9 mouse cellular contexts compared by ENCODE assay signal in genomic region chr2:38710304-38711241, GRCm38 (mm10). TPM values are rescaled to one million over a fixed set of nuclear protein-coding genes. Genes with fewer than 3 reads are reported as not detected.
DNase-seq lines count a peak whose midpoint lies in the region; ATAC-seq lines count a peak whose summit lies in the region.
"Had no signal": no experiment of that assay in that cellular context is flagged by ENCODE, and none has a peak within 500 bp of the region (broad histone marks: within the 10 kb centered on the region; RNA-seq: fewer than 3 reads in every experiment).

No protein-coding gene starts in this region.

- WGBS in heart, embryonic 14.5 days = 1% methylated on average over 74 of the region's 75 CpGs
- 2% methylated on average over 75 of the region's 75 CpGs for WGBS in kidney, embryonic 16.5 days
- under 1% methylated on average over 75 of the region's 75 CpGs for WGBS in midbrain, embryonic 15.5 days

- H3K9me3 ChIP-seq in heart, embryonic 14.5 days (ENCODE audit: control insufficient read depth, low read length) = no peaks in the 10 kb centered on the region
- H3K9me3 ChIP-seq in kidney, embryonic 16.5 days (ENCODE audit: low read length) = no peaks in the 10 kb centered on the region
- H3K9me3 ChIP-seq in midbrain, embryonic 15.5 days = no peaks in the 10 kb centered on the region

- H3K27ac ChIP-seq in heart, embryonic 14.5 days (replicated peaks in 1 of 2; ENCODE audit: control insufficient read depth in 1 of 2, insufficient read depth in 1 of 2, low read depth in 2 of 2, low read length in 2 of 2) = no peak overlapping the region
- no peak overlapping the region for H3K27ac ChIP-seq in kidney, embryonic 16.5 days (ENCODE audit: low read length)
- H3K27ac ChIP-seq in midbrain, embryonic 15.5 days = no peak overlapping the region

- no peak for ATAC-seq in heart, embryonic 14.5 days (ENCODE audit: insufficient number of reproducible peaks, insufficient read depth, low FRiP score, low read depth)
- ATAC-seq in kidney, embryonic 16.5 days (ENCODE audit: low FRiP score, low TSS enrichment) = peak; percentile 29; the same call in 1 of the 2 replicates
- peak; percentile 38 for ATAC-seq in midbrain, embryonic 15.5 days (replicated peaks)
- no peak for ATAC-seq in inflammation-experienced regulatory T-cells, adult 6 months

- no peak overlapping the region; the same call in 1 of the 2 replicates for H3K9ac ChIP-seq in heart, embryonic 14.5 days (ENCODE audit: low read length)
- 0 out of 2 replicates have a peak overlapping the region, but pooled peaks have one; percentile 11 for H3K9ac ChIP-seq in kidney, embryonic 16.5 days (replicated peaks; ENCODE audit: low read length)
- no peak overlapping the region; the same call in 1 of the 2 replicates for H3K9ac ChIP-seq in midbrain, embryonic 15.5 days

- H3K4me1 ChIP-seq in heart, embryonic 14.5 days (ENCODE audit: control insufficient read depth in 2 of 2, insufficient read depth in 2 of 2, low read length in 2 of 2) = peaks cover 2 to 26% of the 10 kb centered on the region in 2 experiments; a peak in 3 of 4 replicates
- peaks cover 22% of the 10 kb centered on the region for H3K4me1 ChIP-seq in kidney, embryonic 16.5 days (ENCODE audit: insufficient read depth, low read length)
- peaks cover 20% of the 10 kb centered on the region for H3K4me1 ChIP-seq in midbrain, embryonic 15.5 days

- DNase-seq in frontal cortex, postnatal 36 days (ENCODE audit: low spot score in 2 of 2) = peak; percentile 16 to 43
- DNase-seq in frontal cortex, postnatal 10 days (ENCODE audit: low spot score in 2 of 2) = no peak
- DNase-seq in ZHBTc4 (ENCODE audit: low read depth, low spot score) = peak; percentile 59
- no peak for DNase-seq in thymus, postnatal 36 days

- H3K4me2 ChIP-seq in heart, embryonic 14.5 days (ENCODE audit: low read length) = peak overlapping the region; percentile 58
- peak overlapping the region; percentile 51 for H3K4me2 ChIP-seq in kidney, embryonic 16.5 days (replicated peaks; ENCODE audit: low read depth, low read length)
- peak overlapping the region; percentile 43 for H3K4me2 ChIP-seq in midbrain, embryonic 15.5 days

- peak overlapping the region; percentile 4 to 36 for H3K4me3 ChIP-seq in heart, embryonic 14.5 days (ENCODE audit: control insufficient read depth in 1 of 2, insufficient read depth in 1 of 2, low read depth in 1 of 2, low read length in 2 of 2)
- peak overlapping the region; percentile 41 for H3K4me3 ChIP-seq in kidney, embryonic 16.5 days (ENCODE audit: low read length)
- peak overlapping the region; percentile 23 for H3K4me3 ChIP-seq in midbrain, embryonic 15.5 days
- H3K4me3 ChIP-seq: myocyte had no signal

- no peaks in the 10 kb centered on the region for H3K36me3 ChIP-seq in heart, embryonic 14.5 days (ENCODE audit: control insufficient read depth, insufficient read depth, low read length)
- no peaks in the 10 kb centered on the region for H3K36me3 ChIP-seq in kidney, embryonic 16.5 days (ENCODE audit: insufficient read depth, low read length)
- H3K36me3 ChIP-seq in midbrain, embryonic 15.5 days (replicated peaks) = no peaks in the 10 kb centered on the region

- peaks cover 95% of the 10 kb centered on the region for H3K27me3 ChIP-seq in heart, embryonic 14.5 days (ENCODE audit: control insufficient read depth, insufficient read depth, low read length)
- peaks cover 88% of the 10 kb centered on the region for H3K27me3 ChIP-seq in kidney, embryonic 16.5 days (ENCODE audit: insufficient read depth, low read length)
- peaks cover 79% of the 10 kb centered on the region for H3K27me3 ChIP-seq in midbrain, embryonic 15.5 days (replicated peaks)

RNA-seq across cellular contexts. Expression of gene Nr5a1, which starts 3.8 kb away (rescaled TPM):
- polyA plus RNA-seq in heart, embryonic 14.5 days (2014; fragmentation: Nextera tagmentation; extraction: Ambion mirVana) = not detected in 2 replicates
- 2.2 and 4.0 TPM in 2 replicates for polyA plus RNA-seq in kidney, embryonic 16.5 days (2015; fragmentation: Nextera tagmentation; extraction: Ambion mirVana)
- 0.58 and 1.0 TPM in 2 replicates for polyA plus RNA-seq in midbrain, embryonic 15.5 days (2015; fragmentation: Nextera tagmentation; extraction: Ambion mirVana)
- polyA plus RNA-seq in inflammation-experienced regulatory T-cells, adult 6 months (2017; shearing (Covaris generic)) = not detected

Comparison
In these comparisons a context has a peak if more than half of its experiments do, and no peak if none do; other contexts are left out.
1. DNase-seq: peak in frontal cortex, postnatal 36 days (2 of 2) and ZHBTc4 (single experiment); none in frontal cortex, postnatal 10 days (0 of 2) and thymus, postnatal 36 days (0 of 2).
2. ATAC-seq: peak in kidney, embryonic 16.5 days (single experiment) and midbrain, embryonic 15.5 days (single experiment); none in heart, embryonic 14.5 days (single experiment) and inflammation-experienced regulatory T-cells, adult 6 months (single experiment).
3. Peak in every context shown above with its lines, with median percentiles within 50 percentile points of each other: H3K4me2 ChIP-seq and H3K4me3 ChIP-seq.